Mouse (Mus musculus): ENCODE results near the gene Gm43064. TPM values are rescaled to one million over a fixed set of nuclear protein-coding genes. Genes with fewer than 3 reads are reported as not detected.

Gm43064 gene
- total RNA-seq, 2 experiments from 2014 or later, result not detected

DNA sequence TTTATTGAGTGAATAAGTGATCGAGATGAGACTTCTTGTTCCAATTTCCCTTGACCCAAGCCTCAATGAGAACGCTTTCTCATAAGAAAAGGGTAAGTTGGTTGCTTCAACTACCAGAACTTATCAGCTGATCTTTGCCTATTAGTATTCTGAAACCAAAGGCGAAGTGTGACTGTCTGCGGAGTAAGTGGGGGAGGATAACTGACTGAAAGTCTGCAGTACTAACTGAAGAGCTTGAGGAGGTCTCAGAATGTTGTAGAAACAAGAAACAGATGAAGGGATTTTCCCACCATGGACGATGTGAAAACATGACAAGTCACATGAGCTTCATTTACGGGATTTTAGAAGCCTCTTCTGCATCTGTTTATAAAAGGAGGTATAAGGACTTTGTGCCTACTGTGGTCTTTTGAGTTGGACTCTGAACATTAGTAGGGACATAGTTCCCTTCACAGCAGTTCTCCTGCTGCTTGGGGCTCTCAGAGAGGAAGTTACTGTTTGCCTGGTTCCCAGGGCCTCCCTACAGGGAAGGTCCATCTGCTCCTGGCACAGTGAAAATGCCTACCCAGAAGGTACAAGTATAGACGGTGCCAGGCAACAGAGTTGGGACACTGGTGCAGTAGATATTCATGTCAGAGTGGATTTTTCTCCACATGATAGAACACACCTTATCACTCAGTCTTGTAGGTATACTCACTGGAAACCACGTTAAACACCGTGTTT is 41.4 kb downstream of the Gm43064 start:
- intact Hi-C loops (cut with DNase I), result loop anchor here (5.0 kb wide), 1 partner anchor 36 kb away; no protein-coding TSS in a partner anchor

DNA sequence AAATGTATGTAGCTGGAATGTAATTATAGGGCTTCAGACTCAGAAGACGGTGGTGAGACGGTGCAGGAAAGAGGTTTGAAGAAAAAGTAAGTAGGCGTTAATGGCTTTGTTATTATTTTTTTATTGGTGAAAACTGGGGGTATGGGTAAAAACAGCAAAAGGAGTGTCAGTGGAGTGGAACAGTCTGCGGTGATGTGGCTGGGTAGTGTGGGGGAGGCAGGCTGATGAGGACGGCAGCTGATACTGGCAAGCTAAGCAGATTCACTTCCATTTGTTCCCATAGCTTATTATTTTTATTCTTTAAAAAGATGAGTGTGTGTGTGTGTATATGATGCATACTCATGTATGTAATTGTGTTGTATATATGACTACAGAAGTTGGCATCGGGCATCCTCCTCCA is 42.1 kb downstream of the Gm43064 start:
- DNase-seq (ENCODE audit: low spot score), result no peak
- intact Hi-C loops (cut with DNase I), result loop anchor here (5.0 kb wide), 1 partner anchor 36 kb away; no protein-coding TSS in a partner anchor

More for the DNA sequence above, 41.4 kb downstream of the Gm43064 start:
- DNase-seq (ENCODE audit: low spot score), result no peak

DNA sequence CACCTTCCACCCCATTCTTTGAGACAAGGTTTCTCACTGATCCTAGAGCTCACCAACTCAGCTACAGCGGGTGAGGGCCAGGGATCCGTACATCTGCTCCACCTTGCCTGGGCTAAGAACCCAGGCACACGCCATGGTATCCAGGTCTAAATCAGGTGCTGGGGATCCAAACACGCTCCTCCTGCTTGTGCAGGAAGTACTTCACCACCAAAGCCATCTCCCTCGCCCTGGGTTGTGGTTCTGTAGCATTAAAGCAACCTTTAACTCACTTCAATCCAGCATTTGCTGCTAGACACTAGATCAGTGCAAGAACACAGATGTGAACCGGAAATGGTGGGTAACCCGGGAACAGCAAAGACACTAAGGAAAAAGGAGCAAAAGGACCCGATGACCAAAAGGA is 42.5 kb downstream of the Gm43064 start:
- no peak for DNase-seq (ENCODE audit: low spot score)
- intact Hi-C loops (cut with DNase I), result loop anchor here (5.0 kb wide), 1 partner anchor 35 kb away; no protein-coding TSS in a partner anchor

DNA sequence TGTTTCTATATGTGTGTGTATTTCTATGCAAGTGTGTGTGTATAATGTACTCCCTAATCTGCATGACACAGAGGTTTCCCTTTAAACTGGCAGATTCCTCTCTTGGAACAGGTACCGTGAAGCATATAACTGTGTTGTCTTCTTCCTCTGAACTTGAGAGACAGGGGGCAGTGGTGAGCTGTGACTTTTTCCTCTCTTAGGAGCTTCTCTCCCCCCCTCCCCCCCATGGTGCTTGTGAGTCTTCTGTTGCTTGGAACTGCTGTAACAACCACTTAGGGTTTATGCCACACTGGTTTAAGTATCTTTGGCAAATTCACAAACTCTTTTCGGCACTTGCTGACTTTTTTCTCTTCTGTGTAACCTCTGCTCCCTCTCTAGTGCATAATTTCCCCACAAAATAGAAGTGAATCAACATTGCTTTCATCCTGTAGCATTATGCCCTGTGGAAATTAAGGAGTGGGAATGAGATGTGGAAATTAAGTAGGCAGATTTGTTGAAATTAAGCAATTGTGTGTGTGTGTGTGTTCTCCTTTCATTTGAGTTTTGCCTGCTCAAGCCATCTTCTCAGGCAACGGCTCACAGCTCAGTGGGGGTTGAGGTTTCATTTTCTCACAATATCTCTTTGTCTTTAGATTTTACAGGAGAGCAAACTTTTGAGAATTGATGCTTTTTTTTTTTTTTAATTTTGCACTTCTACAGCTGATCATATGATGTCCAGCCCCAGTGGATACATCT is 43.4 kb downstream of the Gm43064 start:
- intact Hi-C loops (cut with DNase I), result loop anchor here (5.0 kb wide), 1 partner anchor 35 kb away; no protein-coding TSS in a partner anchor
- DNase-seq (ENCODE audit: low spot score), result no peak

DNA sequence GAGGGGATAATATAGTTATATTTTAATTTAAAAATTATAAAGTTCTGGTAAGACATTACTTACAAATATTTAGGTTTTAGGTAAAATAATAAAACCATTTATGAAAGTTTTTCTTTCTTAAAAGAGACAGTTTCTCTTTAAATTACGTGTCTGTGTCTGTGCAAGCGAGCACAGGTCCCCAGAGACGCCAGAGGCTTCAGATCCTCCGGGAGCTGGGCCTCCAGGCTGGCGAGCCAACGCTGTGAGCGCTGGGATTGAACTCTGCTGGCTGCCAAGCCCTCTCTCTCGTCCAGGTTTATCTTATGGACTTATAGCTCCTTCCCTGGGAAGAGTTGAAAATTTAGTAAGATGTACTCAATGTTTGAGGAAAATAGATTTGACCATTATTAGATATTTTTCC is 44.4 kb downstream of the Gm43064 start:
- intact Hi-C loops (cut with DNase I), result loop anchor here (5.0 kb wide), 1 partner anchor 33 kb away; no protein-coding TSS in a partner anchor
- DNase-seq (ENCODE audit: low spot score), result no peak

DNA sequence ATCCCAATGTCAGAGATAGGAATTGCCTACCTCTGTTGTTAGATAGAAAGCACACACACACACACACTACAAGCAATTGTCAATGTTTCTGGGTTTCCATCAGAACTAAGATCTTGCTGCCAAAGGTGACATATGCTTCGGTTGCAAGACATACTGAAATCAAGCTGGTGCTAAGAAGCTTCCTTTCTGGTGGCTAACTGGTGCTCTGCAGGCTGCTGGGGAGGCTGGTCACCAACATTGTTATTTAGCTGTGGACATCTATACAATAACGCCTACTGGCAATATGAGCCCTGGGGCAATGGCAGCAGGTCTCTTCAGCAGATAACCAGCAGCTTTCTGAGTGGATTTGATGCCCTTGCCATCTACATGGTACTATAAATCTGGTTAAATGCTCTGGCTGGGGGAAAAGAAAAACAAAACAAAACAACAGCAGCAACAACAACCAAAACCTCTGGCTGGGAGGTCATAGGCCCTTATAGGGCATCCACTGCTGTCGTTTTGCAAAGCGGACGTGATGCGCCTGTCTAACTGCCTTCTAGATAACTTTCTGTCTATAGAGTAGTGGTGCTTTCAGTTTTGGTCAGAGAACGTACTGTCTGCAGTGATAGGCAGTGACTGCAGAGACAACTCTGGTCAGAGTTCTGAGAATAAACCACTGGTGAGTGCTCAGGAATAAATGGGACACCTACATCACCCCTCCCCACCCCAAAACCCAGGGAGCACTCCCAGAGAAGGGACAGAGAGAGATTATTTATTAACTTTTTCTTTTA is 47.8 kb downstream of the Gm43064 start:
- intact Hi-C loops (cut with DNase I), result no loop called here
- DNase-seq (ENCODE audit: low spot score), result no peak

DNA sequence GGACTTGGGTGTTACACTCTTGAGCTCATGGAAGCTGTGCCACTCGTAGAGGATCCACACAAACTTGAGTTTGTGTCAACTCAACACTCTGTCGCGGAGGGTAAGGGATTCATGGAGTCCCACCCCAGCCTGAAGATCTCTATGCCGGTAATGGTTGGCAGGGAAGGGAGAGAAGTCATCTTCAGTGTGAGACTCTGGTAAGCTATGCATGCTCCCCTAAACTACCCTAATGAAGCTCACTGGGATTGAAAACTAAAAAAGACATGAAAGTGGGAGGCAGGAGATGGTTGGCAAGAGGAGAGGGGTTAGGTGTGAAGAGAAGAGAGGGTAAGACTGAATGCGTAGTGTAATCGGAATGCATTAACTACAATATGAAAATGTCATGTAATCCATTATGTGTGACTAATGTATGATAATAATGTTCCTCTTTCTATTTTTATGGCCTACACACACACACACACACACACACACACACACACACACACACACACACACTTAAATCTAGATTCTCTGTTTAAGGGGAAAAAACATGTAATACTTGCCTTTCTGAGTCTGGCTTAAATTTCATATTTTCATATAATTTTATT is 48.7 kb downstream of the Gm43064 start:
- intact Hi-C loops (cut with DNase I), result no loop called here
- no peak for DNase-seq (ENCODE audit: low spot score)

DNA sequence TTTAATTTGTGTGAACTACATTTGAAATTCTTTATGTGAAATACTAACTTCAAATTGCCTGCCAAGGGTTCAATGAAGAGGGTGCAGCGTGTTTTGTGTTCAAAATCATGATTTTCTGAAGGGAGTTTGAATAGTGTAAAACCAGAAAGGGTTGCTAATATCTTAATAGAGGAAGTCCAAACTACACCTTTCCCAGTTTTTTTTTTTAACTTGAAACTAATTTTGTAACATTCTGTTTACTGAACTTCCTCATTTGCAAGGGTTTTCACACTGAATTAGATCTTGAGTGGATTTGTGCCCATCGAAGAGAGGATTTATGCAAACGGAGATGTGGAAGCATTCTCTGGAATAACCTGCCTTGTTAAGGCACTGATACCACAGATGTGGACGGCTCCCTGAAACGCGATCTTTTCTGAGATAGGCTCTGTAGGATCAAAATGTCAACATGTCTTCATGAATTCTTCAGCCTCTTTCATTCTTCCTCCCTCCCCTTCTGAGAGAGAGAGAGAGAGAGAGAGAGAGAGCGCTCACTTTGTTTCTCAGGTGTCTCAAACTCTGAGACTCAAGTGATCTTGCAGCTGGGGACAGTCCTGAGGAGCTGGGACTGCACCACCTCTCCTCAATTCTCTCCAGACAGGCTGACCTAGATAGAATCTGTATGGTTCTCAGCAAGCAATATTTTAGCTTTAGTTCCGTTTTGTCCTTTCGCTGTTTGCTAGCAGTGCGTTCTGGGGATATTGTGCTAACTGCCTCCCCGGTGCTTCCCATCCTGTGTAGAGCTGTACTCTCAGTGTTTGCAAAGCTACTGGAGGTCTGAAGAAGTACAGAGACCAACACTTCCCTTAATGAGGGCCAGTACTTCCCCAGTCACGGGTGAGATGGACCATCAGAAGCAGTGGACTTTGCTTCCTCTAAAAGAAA is 49.8 kb downstream of the Gm43064 start, which contains the start of gene Ptpn22:
Gene Ptpn22 (plus strand): TSS at position 915 of the 921 bp plus-strand sequence.
- intact Hi-C loops (cut with DNase I), result no loop called here
- DNase-seq (ENCODE audit: low spot score), result no peak

DNA sequence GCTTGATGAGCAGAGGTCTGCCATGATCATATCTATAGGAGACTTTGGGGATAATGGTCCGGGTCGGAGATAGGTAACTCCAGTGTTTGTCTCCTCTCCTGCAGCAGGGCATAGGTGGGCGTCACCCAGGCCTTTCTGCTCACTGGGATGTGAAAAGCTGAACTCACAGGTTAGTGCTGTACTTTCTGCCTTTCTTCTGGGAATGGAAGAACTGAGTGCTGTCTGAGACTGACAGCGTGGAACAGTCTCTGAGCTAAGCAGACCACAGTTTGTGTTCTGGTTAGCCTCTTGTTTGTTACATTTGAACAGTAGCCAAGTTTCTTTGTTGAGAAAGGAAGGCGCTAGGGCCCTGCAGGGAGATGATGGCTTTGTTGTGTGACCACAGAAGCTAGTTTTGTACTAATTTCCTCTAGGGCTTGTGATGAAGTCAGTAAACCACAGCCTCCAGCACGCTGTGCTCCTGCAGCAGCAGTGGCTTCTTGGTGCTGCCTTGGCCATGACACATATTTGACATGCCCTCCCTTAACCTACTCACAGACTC is 50.5 kb downstream of the Gm43064 start:
- no peak for DNase-seq (ENCODE audit: low spot score)
- intact Hi-C loops (cut with DNase I), result no loop called here

DNA sequence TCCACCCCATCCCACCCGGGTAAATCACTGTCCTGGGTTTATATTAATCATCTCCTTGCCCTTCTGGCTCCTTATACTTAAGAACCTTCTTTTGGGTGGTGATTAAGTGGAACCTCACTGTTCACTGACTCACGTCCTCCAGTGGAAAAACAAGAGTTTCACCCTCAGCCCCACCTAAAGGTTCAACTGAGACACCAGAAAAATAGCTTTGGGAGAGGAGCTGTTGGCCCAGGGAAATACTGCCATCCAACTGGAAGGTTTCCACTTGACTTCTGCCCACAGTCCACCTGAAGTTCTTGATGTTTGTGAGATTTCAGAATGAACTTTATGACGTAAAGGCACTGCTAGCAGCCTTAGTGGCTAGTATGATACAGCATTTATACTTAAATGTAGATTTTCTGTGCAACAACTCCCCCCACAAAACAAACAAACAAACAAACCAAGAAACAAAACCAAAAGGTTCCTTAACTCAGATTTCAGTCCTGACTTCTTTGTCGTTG is 53.4 kb downstream of the Gm43064 start:
- no peak for DNase-seq (ENCODE audit: low spot score)
- intact Hi-C loops (cut with DNase I), result no loop called here

DNA sequence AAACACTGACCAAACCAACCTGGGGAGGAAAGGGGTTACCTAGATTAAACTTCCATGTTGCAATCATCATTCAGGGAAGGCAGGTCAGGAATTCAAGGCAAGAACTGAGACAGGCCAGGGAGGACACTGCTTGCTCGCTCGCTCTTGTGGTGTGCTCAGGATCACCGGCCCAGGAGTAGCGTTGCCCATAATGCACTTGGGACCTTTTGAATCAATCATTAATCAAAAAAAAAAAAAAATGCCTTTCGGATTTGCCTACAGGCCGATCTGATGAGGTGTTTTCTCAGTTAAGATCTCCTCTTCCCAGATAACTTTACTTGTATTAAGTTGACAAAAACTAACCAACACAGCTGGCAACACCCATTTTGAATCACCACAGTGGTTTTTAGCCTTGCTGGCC is 54.8 kb downstream of the Gm43064 start:
- no peak for DNase-seq (ENCODE audit: low spot score)
- intact Hi-C loops (cut with DNase I), result no loop called here

DNA sequence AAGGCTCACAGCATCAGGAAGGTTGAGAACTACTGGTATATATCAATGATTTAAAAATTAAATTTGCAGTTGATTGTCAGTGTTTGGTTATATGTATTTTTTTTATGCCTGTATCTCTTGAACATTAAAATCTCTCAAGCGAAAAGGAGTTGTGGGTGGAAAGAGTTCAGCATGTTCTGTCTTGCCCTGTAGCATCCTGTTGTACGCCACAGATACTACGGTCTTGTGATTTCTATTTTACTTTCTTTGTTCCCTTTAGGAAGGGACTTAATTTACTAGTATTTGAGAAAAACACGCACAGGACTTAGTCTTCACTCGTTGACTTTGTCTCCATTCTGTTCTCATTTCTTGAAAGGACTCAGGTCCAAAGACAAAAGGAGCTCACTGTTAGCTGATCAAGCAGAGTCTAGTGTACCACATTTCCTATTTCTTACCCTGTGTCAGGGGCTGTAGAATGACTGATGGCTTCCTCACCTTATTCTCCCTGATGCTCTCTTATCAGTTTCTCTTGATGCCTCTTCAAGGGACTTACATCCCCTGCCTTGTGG is 58.1 kb downstream of the Gm43064 start:
- no peak for DNase-seq (ENCODE audit: low spot score)
- intact Hi-C loops (cut with DNase I), result no loop called here

DNA sequence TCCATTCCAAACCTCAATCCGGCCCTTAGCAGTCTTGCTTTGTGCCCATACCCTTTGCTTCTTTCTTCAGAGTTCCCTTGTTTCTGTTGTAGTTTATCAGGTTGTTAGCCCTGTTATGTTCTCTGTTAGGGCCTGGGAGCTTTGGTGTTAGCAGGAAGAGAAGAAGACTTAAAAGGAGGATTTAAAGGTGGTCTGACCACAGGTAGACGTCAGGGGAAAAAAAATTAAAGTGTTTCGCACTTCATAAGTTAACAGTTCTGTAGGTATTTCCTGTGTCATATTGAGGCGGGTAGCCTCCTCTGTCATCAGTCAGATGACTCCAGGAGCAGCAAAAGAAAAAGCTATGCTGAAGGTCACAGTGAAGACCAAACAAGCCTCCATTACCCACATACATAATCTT is 58.6 kb downstream of the Gm43064 start:
- intact Hi-C loops (cut with DNase I), result no loop called here
- DNase-seq (ENCODE audit: low spot score), result no peak

DNA sequence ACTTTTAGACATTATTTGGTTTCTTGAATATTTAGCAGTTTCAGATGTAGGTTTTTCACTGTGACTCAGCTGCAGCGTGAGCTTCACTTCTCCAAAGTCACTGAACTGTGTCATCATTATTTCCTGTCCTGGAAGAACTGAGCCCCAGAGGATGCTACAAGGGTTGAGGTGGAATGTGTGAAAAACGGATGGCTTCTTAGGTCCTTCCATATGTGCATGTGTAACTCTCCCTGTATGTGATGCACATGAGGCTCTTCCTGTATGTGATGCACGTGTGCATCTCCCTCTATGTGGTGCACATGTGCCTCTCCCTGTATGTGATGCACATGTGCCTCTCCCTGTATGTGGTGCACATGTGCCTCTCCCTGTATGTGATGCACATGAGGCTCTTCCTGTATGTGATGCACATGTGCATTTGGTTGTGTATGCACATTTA is 63.3 kb downstream of the Gm43064 start:
- DNase-seq (ENCODE audit: low spot score), result no peak
- intact Hi-C loops (cut with DNase I), result no loop called here

DNA sequence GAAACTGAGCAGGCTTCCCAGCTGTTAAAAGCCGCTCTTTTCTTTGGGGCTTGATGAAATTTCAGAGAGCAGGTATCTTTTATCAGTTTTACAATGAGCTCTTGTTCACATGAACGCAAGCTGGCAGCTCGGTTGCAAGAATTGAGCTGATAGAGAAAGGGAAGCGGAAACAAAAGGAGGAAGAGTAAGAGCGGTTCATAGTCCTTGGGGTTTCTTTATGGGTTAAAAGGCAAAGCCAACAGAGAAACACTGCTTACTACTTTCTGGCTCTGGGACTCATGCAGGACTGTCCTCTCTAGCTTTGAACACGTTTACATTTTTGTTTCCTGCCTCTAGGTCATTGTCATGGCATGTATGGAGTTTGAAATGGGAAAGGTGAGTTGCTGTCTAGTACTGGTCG is 65.0 kb downstream of the Gm43064 start:
- intact Hi-C loops (cut with DNase I), result no loop called here
- DNase-seq (ENCODE audit: low spot score), result no peak

DNA sequence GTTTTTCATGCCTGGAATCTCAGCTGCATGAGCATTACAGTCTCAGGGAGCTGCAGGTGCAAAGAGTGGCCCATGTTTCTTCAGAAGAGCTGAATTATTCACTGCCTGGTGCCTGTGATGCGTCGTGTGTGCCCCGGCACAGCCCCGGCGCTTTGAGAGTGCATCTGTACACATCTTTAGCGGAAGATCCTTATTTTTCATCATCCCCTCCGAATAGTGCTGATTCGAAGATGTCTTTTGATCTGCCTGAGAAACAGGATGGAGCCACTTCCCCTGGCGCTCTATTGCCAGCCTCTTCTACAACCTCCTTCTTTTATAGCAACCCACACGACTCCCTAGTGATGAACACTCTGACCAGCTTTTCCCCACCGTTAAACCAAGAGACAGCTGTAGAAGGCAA is 76.6 kb downstream of the Gm43064 start:
- no peak for DNase-seq (ENCODE audit: low spot score)
- intact Hi-C loops (cut with DNase I), result loop anchor here (2.0 to 5.0 kb wide), 4 partner anchors 34 to 493 kb away; no protein-coding TSS in a partner anchor

DNA sequence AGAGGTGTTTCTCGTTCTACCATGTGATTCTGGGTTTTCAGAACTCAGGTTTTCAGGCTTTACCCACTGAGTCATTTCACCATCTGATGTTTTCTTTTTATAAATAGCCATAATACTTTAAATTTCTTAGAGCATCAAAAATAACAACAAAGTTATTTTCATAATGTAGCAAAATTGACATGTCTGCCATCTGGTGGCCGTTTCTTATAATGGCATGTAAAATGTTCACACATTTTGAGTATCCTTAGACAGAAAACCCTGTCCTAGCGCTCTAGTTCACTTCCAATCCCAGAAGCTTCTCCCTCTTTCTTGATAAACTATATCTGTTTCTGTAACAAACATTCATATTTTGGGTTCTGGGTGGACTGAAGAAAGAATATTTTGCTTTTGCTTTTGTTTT is 78.2 kb downstream of the Gm43064 start:
- no peak for DNase-seq (ENCODE audit: low spot score)
- intact Hi-C loops (cut with DNase I), result loop anchor here (2.0 to 5.0 kb wide), 4 partner anchors 35 to 495 kb away; no protein-coding TSS in a partner anchor
